Mouse (Mus musculus): ENCODE measurements at regions not wholly inside any gene's neighbourhood (a gene's known extent, or its start where the extent isn't known, plus 50 kb on each side); places are given as distances from the start of the nearest gene placed in this dataset.

DNA sequence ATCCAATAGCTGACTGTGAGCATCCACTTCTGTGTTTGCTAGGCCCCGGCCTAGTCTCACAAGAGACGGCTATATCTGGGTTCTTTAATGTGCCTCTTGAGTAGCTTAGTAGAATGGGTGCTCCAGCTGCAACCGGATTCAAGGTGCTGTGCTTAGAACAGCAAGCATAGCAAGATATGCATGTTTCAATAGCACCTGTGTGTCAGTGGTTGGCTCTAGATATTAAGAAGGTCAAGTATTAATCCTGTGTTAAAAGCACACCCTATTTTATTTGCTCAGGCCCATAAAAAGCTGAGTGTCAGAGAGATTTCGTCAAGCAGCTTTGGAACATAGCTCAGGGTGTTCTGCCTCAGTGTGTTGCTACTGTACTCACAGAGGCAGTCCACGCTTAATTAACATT lies 221.2 kb downstream of the Car2 start:
- in situ Hi-C loops (cut with MboI; ENCODE audit: unreplicated experiment in 2 of 2) = no loop called here

- in situ Hi-C loops (cut with MboI; ENCODE audit: unreplicated experiment in 2 of 2) = no loop called here
Measured at GRCm38 (mm10) chr3:15108239-15108934, 222.3 kb downstream of the Car2 start.

- in situ Hi-C loops (cut with MboI; ENCODE audit: unreplicated experiment in 2 of 2) = no loop called here
Measured at GRCm38 (mm10) chr3:15110037-15110748, 221.9 kb downstream of the Gm9733 start.

- in situ Hi-C loops (cut with MboI; ENCODE audit: unreplicated experiment in 2 of 2) = no loop called here
Measured at GRCm38 (mm10) chr3:15112177-15112838, 219.8 kb downstream of the Gm9733 start.

- in situ Hi-C loops (cut with MboI; ENCODE audit: unreplicated experiment in 2 of 2) = no loop called here
Measured at GRCm38 (mm10) chr3:15118634-15119356, 213.3 kb downstream of the Gm9733 start.

- in situ Hi-C loops (cut with MboI; ENCODE audit: unreplicated experiment in 2 of 2) = no loop called here
Measured at GRCm38 (mm10) chr3:15126736-15127135, 205.4 kb downstream of the Gm9733 start.

GRCm38 (mm10) chr3:15128370-15128769 lies 203.7 kb downstream of the Gm9733 start:
- in situ Hi-C loops (cut with MboI; ENCODE audit: unreplicated experiment in 2 of 2) = no loop called here

DNA sequence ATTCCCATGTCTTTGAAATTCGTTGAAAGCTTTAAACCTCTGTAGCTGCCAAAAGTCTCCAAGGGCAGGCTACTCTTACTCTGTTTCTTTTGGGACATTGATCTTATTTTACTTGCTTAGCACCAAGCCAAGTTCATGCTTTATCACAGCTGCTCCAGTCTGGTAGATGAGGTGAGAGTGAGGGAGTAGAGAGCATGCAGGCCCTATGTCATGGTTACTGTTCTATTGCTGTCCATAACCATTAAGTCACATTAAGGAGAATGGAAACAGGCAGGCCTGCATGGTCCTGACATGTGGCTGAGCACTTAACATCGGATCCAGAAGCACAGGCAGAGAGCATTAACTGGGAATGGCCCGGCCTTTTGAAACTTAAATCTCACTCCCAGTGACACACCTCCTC lies 203.1 kb downstream of the Gm9733 start:
- in situ Hi-C loops (cut with MboI; ENCODE audit: unreplicated experiment in 2 of 2) = no loop called here

DNA sequence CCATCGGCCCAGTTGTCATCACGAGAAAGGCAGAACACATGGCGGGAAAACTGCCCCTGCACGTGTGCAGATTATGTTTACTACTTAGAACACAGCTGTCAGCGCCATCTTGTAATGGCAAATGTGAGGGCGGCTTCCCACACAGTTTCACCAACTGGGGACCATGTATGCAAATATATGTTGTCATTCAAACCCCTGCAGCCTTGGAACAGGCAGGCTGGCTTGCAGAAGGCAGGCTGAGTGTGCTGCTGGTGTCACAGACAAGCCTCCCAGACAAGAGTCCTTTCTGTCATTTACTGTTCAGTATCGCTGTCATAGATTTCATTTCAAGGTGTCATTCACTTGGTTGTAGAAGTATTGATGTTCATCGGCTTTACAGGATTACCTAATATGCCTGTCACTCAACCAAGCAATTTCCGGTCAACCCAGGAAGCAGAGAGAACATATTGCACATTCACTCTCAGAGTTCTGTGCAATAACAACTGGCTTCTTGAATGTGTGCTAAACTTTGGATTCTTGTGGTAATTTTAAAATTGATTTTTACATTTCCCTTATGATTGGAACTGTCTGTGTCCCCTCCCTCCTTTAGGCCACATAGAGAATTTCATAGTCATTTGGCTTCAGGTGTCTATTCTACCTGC lies 202.3 kb downstream of the Gm9733 start:
- in situ Hi-C loops (cut with MboI; ENCODE audit: unreplicated experiment in 2 of 2) = loop anchor here in 1 of 2 experiments (5.0 kb wide), 1 partner anchor 47 kb away; no protein-coding TSS in a partner anchor

GRCm38 (mm10) chr3:15132136-15132535 lies 200.0 kb downstream of the Gm9733 start:
- in situ Hi-C loops (cut with MboI; ENCODE audit: unreplicated experiment in 2 of 2) = loop anchor here in 1 of 2 experiments (5.0 kb wide), 1 partner anchor 45 kb away; no protein-coding TSS in a partner anchor

- in situ Hi-C loops (cut with MboI; ENCODE audit: unreplicated experiment in 2 of 2) = no loop called here
Measured at GRCm38 (mm10) chr3:15139550-15139949, 192.6 kb downstream of the Gm9733 start.

GRCm38 (mm10) chr3:15153710-15154109 lies 178.4 kb downstream of the Gm9733 start:
- in situ Hi-C loops (cut with MboI; ENCODE audit: unreplicated experiment in 2 of 2) = no loop called here

DNA sequence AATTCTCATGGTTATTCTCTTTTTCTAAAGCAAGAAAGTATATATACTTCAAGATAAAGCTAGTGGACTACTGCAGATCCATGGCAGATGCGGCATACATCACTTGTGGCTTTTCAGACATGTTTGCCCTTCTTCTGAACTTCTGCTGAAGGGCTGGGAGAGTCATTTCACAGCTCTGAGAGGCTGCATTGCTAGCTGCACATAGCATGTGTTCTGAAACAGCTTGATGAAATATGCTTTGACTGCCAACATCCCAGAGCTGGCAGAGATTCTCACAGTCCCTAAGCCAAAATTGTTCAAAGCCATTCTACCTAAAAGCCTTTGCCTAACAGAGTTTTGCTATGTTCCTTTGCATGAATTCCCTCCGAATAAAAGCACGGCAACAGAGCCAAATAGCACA lies 177.9 kb downstream of the Gm9733 start:
- in situ Hi-C loops (cut with MboI; ENCODE audit: unreplicated experiment in 2 of 2) = no loop called here

DNA sequence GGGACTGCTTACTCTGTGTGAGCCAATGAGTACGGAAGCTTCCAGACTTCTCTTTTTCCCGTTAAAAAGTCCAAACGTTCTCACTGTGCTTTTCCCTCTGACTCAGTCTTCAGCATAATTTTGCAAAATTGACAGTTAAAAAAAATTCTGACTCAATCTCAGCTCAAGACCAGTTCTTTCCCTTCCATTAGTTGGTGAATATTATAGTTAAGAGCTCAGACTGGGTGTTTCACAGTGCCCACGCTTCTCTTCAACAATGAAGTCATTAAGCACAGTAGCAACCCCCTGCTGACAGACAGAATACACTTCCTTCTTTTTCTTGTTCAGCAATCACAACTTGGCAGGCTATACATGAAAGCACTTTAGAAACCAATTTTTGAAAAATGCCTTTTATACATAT lies 175.4 kb downstream of the Gm9733 start:
- in situ Hi-C loops (cut with MboI; ENCODE audit: unreplicated experiment in 2 of 2) = no loop called here

DNA sequence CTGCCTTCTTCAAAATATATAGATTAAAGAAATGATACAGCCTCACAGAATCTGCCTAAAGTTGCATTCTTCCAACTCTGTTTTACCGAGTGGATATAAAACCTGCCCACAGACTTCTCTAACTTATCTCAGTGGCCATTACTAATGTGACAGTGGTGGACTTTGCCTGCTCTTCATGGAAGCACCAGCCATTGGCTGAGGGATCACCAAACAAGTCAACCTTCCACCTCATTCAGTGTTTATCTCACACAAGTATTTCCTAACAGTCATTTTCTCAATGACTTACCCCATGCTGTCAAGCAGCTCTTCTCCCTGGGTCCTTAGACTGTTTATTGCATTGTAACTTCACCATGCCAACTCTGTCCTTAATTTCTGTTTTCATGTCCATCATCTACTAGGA lies 174.3 kb downstream of the Gm9733 start:
- in situ Hi-C loops (cut with MboI; ENCODE audit: unreplicated experiment in 2 of 2) = no loop called here

- in situ Hi-C loops (cut with MboI; ENCODE audit: unreplicated experiment in 2 of 2) = no loop called here
Measured at GRCm38 (mm10) chr3:15158926-15159325, 173.2 kb downstream of the Gm9733 start.

DNA sequence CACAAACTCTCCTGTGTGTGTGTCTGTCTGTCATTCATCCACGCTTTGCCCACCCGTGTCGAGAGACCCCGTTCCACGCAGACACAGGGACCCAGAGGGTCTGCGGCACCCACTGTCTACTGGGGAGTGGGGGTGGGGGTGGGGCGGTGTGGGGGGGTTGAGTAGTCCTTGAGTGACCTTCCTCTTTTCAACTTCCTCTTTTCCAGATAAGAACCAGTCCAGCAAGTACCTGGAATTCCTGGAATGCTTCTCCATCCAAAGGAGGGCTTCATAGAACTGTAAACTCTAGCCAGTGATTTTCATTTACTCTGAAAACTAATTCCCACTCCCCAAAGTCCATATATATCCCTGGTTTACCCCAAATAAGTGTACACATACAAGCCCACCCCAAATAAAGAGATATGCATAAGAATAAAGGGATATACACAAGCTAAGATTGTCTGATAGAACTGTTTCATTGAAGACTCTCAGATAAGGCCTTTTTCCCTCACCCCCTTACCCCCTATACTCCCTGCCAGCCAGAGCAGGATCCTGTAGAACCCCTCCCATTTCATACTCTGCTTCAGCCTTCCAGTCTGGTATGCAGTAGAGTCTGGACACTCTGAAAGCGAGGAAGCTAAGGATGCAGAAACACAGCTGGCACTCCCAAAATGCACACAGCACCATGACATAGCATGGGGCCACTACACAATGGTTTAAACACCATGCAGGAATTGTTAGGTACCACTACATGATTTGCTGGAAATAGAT lies 172.0 kb downstream of the Gm9733 start:
- in situ Hi-C loops (cut with MboI; ENCODE audit: unreplicated experiment in 2 of 2) = no loop called here

GRCm38 (mm10) chr3:15175811-15176210 lies 156.3 kb downstream of the Gm9733 start:
- in situ Hi-C loops (cut with MboI; ENCODE audit: unreplicated experiment in 2 of 2) = loop anchor here in 1 of 2 experiments (5.0 to 25.0 kb wide), 2 partner anchors 44 to 114 kb away; no protein-coding TSS in a partner anchor

DNA sequence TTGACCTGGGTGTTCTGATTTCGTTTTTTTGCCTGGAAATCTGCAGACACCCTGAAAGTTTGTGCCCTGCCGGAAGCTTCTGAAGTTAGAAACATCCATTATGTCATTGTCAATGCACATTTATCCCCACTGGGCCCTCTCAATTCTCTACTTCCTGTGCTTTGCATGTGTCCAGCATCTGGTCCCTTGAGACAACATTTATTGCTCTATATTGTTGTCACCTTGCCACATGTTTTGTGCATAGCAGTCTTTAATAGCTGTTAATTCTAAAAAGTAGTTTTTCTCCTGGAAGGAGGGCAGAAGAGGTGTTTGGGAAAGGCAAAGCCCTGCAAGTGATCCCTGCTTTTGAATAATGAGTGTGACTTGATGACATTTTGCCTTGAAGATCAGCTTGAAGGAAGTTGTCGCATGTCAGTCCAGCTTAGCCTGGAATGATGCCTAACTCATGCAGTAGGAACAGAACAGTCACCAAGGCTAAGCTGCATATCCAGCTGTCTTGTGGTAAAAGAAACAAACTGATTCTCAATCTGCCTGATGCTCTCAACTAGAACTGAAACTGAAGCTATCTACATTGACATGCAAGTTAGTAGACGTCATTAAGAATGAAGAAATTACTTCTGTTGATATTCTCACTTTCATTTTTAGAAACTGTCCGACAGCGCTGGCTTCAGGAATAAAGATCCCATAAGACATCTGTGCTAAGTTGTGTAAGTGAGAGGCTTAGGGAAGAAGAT lies 152.9 kb downstream of the Gm9733 start:
- in situ Hi-C loops (cut with MboI; ENCODE audit: unreplicated experiment in 2 of 2) = loop anchor here in 1 of 2 experiments (5.0 to 25.0 kb wide), 2 partner anchors 47 to 117 kb away; no protein-coding TSS in a partner anchor
